Mouse (Mus musculus) embryonic facial prominence, embryonic 11.5 days (tissue): ENCODE measurements around the gene Ccdc30. TPM values are rescaled to one million over a fixed set of nuclear protein-coding genes. Genes with fewer than 3 reads are reported as not detected.
A peak's percentile ranks its signal among the peaks of the same experiment; 100 is the strongest.

ENCODE experiments used
- ATAC-seq: fragments of 200-750 bp; cut with Nextera tagmentation; replicated peaks from 2 replicates; pipeline ENCODE4 v1.8.0; 2017; ENCODE audit warnings: low read depth; ENCODE audit not compliant: insufficient number of reproducible peaks, low FRiP score, low TSS enrichment
- DNase-seq: peaks from one replicate; pipeline ENCODE4 v3.0.0-alpha.2; 2015; ENCODE audit warnings: low spot score
- H3K27ac ChIP-seq: fragments of 300-500 bp; sonication (generic); replicated peaks from 2 replicates; pipeline ENCODE4 v1.5.1; 2014; ENCODE audit warnings: mild to moderate bottlenecking, low read depth, low read length, control low read depth
- H3K27me3 ChIP-seq: fragments of 300-500 bp; sonication (generic); 2 replicates; pipeline ENCODE4 v1.6.1; 2014; ENCODE audit warnings: mild to moderate bottlenecking, low read length, moderate library complexity, mixed read lengths; ENCODE audit not compliant: control insufficient read depth, insufficient read depth
- H3K36me3 ChIP-seq: fragments of 300-500 bp; sonication (generic); replicated peaks from 2 replicates; pipeline ENCODE4 v1.6.1; 2014; ENCODE audit warnings: low read depth, mild to moderate bottlenecking, low read length, moderate library complexity, mixed read lengths; ENCODE audit not compliant: control insufficient read depth, insufficient read depth
- H3K4me1 ChIP-seq: fragments of 300-500 bp; sonication (generic); 2 replicates; pipeline ENCODE4 v1.6.1; 2014; ENCODE audit warnings: low read length, mixed read lengths; ENCODE audit not compliant: control insufficient read depth, insufficient read depth
- H3K4me2 ChIP-seq: fragments of 300-500 bp; sonication (generic); 2 replicates; pipeline ENCODE4 v1.6.1; 2014; ENCODE audit warnings: low read depth, mild to moderate bottlenecking, control low read depth, low read length, moderate library complexity
- H3K4me3 ChIP-seq: fragments of 300-500 bp; sonication (generic); 2 replicates; pipeline ENCODE4 v1.5.1; 2014; ENCODE audit warnings: low read depth, low read length, control low read depth
- H3K9ac ChIP-seq: fragments of 300-500 bp; sonication (generic); replicated peaks from 2 replicates; pipeline ENCODE4 v1.6.1; 2014; ENCODE audit warnings: mild to moderate bottlenecking, control low read depth, low read length
- H3K9me3 ChIP-seq: fragments of 300-500 bp; sonication (generic); replicated peaks from 2 replicates; pipeline ENCODE4 v1.6.1; 2016; ENCODE audit warnings: mild to moderate bottlenecking, low read length, inconsistent platforms, mixed read lengths; ENCODE audit not compliant: control insufficient read depth
- WGBS: fragments of 180-500 bp; shearing (Covaris S2); extraction: QIAGEN DNeasy Blood & Tissue Kit; methylation state at CpG from one replicate; pipeline ENCODE4 v1.1.7; 2014; 5-methylcytosine and 5-hydroxymethylcytosine counted together
- polyA plus RNA-seq: library from polyadenylated mRNA; unstranded; fragments of >200 nt; fragmentation: Nextera tagmentation; extraction: Ambion mirVana; gene quantifications from 2 replicates; pipeline ENCODE4 v1.2.1, GENCODE M21; 2014

Ccdc30 gene
- polyA plus RNA-seq, 1 experiment from 2014 or later: 6.7 TPM

DNA sequence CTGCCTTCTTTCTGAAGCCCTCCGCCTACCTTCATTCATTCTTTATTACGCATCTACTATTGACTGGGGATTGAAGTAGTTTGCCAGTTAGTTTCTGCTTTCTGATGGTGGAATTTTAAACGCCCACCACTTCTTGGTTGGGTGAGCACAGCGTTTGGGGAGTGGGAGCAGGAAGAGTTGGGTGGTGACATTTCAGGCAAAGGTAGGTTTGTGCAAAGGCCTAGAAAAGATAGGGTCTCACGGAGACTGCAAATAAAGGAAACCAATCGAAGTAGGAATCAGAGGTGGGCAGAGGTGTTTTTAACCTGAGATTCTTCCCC, 120.2 kb downstream of the Ccdc30 start:
- ATAC-seq (no peak), DNase-seq (no peak)
- Histone ChIP-seq H3K36me3 (no peaks in the 10 kb centered on the region), H3K4me2 (peak overlapping the region; percentile 46), H3K27ac (peak overlapping the region; percentile 60; the same call in 1 of the 2 replicates), H3K4me1 (no peaks in the 10 kb centered on the region), H3K4me3 (peak overlapping the region; percentile 97), H3K27me3 (no peaks in the 10 kb centered on the region), H3K9me3 (no peaks in the 10 kb centered on the region), H3K9ac (peak overlapping the region; percentile 78)
- WGBS: 7% methylated on average over 6 of the region's 6 CpGs

DNA sequence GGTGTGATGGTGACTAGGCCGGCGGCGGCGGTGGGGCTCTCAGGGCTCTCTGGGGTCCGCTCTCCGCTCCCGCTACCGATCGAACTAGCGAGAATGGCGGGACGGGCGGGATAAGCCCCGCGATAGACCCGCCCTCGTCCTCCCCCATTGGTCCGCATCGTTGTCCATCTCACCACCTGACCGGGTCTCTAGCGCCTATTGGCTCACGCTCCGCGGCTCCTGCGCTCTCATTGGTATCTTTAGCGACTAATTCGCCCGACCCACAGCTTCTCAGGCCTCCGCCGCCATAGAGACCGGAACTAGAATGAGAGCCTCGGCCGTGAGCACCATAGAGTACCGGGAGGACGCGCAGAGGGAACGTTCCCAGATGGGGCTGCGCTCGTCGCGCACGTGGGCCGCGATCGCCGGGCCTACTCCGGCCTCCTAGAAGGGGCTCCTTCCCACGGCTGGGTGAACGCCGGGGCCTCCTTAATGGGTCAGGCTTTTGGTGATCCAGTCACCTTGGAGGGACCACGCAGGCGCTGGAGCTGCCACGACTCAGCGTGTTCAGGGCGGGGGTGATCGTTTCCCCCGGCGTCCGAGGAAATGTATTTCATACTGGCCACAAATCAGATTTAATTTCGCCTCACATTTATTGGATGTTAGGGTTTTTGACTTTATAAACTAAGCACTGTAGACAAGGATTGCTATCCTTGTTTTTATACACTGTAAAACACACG, 120.7 kb downstream of the Ccdc30 start, which contains the start of gene Ybx1:
Gene Ybx1 (minus strand): TSS at position 190 of the 719 bp plus-strand sequence.
- DNase-seq (peak; percentile 99), ATAC-seq (peak; percentile 99)
- WGBS: under 1% methylated on average over 59 of the region's 61 CpGs
- Histone ChIP-seq H3K9me3 (no peaks in the 10 kb centered on the region), H3K27me3 (no peaks in the 10 kb centered on the region), H3K9ac (peak within 1 kb of the TSS; percentile 94), H3K4me1 (no peaks in the 10 kb centered on the region), H3K4me3 (peak within 1 kb of the TSS; percentile 97), H3K36me3 (no peaks in the 10 kb centered on the region), H3K27ac (peak within 1 kb of the TSS; percentile 82), H3K4me2 (peak within 1 kb of the TSS; percentile 78)

DNA sequence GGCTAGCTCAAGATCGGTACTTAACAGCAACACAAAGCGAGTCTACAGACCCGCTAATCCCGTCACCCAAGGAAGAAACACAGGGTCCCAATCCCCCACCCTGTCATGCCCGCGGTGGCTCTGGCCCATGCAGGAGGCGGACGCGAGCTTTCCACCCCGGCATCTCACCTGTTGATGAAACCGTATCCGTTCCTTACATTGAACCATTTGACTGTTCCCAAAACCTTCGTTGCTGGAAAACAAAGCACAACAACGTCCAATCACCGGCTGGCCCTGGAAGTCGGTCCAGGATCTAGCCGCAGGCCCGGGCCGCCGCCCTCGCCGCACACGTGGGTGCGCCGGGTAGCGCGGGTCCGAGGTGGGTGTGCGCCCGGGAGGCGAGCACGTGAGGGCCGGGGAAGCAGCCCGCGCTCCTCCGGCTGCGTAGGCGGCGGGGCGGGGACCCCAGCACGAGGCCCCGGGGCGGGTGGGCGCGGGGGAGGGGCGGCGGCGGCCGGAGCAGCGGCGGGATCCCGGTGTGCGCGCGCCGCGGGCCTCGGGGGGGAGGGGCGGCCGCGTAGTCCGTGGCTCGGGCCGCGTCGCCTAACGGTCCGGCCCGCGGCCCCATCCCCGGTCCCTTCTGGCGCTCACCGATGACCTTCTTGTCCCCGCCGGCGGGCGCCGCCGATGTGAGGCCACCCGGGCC, 121.6 kb downstream of the Ccdc30 start:
- peak; percentile 41 for DNase-seq
- H3K27me3 ChIP-seq: no peaks in the 10 kb centered on the region
- H3K4me1 ChIP-seq: no peaks in the 10 kb centered on the region
- H3K36me3 ChIP-seq: no peaks in the 10 kb centered on the region; the same call in 1 of the 2 replicates
- H3K4me2 ChIP-seq: peak overlapping the region; percentile 78
- peak; percentile 7; the same call in 1 of the 2 replicates for ATAC-seq
- peak overlapping the region; percentile 82 for H3K27ac ChIP-seq
- under 1% methylated on average over 49 of the region's 80 CpGs for WGBS
- H3K9me3 ChIP-seq: no peaks in the 10 kb centered on the region
- H3K9ac ChIP-seq: peak overlapping the region; percentile 94
- H3K4me3 ChIP-seq: peak overlapping the region; percentile 97

DNA sequence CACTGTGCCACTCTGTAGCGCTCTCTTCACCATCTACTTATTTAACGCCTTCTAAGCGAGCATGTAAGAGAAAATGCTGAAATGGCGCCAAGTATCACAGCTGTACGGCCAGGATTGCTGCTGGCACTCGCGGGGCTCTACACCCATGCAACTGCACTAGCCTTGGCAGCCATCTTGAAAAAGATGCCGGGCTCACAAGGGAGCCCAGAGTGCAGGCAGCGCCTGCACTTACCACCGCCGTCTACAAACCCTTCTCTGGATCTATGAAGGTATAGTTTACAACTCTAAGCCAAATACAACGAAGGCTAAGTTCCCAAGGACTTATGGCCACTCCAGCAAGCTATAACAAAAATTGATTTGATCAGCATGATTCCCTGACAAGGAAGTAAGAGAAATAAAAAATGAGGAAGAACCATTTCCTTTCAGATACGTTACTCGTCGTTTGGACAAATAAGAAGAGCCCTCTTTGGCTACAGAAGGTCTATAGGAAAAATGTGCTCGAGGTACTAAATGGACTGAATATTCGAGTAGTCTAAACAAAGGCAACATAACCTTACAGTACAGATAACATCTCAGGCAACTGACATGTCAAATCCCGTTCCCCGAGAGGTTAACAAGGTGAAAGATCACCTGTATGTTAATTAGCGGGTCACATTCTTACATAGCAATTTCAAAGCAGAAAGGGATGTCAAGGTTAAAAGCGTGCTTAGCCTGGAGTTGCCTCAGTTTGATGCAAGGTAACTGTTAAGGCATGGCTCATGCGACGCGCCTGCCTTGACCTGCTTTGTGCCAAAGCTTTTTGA, 122.3 kb downstream of the Ccdc30 start:
- Histone ChIP-seq H3K4me2 (peak overlapping the region; percentile 78), H3K4me1 (no peaks in the 10 kb centered on the region), H3K27ac (no peak overlapping the region), H3K9ac (peak overlapping the region; percentile 94), H3K27me3 (no peaks in the 10 kb centered on the region), H3K36me3 (no peaks in the 10 kb centered on the region; the same call in 1 of the 2 replicates), H3K4me3 (peak overlapping the region; percentile 97), H3K9me3 (no peaks in the 10 kb centered on the region)
- 3% methylated on average over 24 of the region's 24 CpGs for WGBS
- no peak for ATAC-seq
- DNase-seq: peak; percentile 66

DNA sequence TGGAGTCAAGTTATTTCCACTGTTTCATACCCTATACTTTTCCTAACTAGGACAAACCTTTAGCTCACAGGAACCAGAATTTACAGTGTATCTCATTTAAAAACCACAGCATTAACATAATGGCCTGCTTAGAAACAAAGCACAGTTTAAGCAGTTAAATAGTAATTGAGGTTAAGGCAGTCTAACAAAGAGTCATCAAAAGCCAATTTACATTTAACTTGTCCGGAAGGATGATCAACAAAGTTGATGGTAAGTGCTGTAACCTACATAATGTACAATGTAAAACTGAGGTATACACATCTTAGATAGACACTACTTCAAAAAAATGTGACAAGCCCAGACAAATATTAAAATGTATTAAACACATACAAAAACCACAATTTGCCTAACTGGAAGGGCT, 123.4 kb downstream of the Ccdc30 start:
- H3K4me2 ChIP-seq: peak overlapping the region; percentile 78
- no peaks in the 10 kb centered on the region for H3K4me1 ChIP-seq
- peak overlapping the region; percentile 97 for H3K4me3 ChIP-seq
- H3K9ac ChIP-seq: no peak overlapping the region
- DNase-seq (no peak), ATAC-seq (no peak)
- H3K9me3 ChIP-seq: no peaks in the 10 kb centered on the region
- no peak overlapping the region for H3K27ac ChIP-seq
- no peaks in the 10 kb centered on the region; the same call in 1 of the 2 replicates for H3K36me3 ChIP-seq
- WGBS: 98% methylated on average over 1 of the region's 1 CpGs
- H3K27me3 ChIP-seq: no peaks in the 10 kb centered on the region

DNA sequence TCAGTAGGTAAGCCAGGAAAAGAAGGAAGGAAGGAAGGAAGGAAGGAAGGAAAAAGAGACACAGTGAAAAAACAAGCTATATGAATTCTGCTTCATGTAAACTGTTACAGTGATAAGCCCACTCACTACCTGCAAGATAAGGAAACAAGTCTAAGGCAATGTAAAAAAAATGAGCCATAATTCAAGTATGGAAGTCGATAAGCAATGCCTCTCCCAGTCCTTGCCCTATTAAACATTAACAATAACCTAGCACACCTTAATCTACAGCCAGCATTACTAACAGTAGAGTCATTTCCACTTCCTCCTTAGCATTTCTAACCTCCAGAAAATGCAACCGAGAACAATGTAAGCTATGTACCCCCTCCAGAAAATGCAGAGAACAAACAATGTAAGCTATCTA, 130.0 kb downstream of the Ccdc30 start:
- ATAC-seq (no peak), DNase-seq (no peak)
- no peak overlapping the region for H3K9ac ChIP-seq
- H3K4me2 ChIP-seq: no peak overlapping the region
- peaks cover 19% of the 10 kb centered on the region for H3K36me3 ChIP-seq
- WGBS: 87% methylated on average over 2 of the region's 2 CpGs
- no peak overlapping the region for H3K27ac ChIP-seq
- H3K4me1 ChIP-seq: no peaks in the 10 kb centered on the region
- H3K9me3 ChIP-seq: no peaks in the 10 kb centered on the region
- no peaks in the 10 kb centered on the region for H3K27me3 ChIP-seq
- H3K4me3 ChIP-seq: no peak overlapping the region

DNA sequence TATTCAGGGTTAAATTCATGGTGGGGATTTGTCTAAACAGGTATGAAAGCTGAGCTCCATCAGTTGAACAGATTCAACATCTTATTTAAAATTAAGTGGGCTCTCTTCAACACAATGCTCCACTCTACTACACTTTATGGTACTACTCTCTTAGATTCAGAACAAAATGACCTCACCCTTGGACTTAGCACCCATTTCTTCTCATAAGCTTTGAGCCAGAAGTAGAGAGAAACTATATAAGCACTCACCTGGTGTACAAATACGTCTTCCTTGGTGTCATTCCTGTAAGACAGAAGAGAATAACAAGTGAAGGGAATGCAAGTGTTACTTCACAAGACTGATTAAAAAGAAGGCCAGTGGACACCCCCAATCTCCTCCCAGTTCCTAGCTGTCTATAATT, 130.5 kb downstream of the Ccdc30 start:
- WGBS: 87% methylated on average over 1 of the region's 1 CpGs
- Histone ChIP-seq H3K9me3 (no peaks in the 10 kb centered on the region), H3K4me2 (no peak overlapping the region), H3K4me3 (no peak overlapping the region), H3K27ac (no peak overlapping the region), H3K36me3 (peaks cover 19% of the 10 kb centered on the region), H3K4me1 (no peaks in the 10 kb centered on the region), H3K27me3 (no peaks in the 10 kb centered on the region), H3K9ac (no peak overlapping the region)
- ATAC-seq: no peak
- DNase-seq: no peak
